22 mouse cellular contexts compared by ENCODE assay signal in genomic region chr4:106040376-106040775, GRCm38 (mm10).
A peak's percentile ranks its signal among the peaks of the same experiment; 100 is the strongest.
DNase-seq lines count a peak whose midpoint lies in the region; ATAC-seq and TF ChIP-seq lines count a peak whose summit lies in the region.
"Had no signal": no experiment of that assay in that cellular context is flagged by ENCODE, and none has a peak within 500 bp of the region (broad histone marks: within the 10 kb centered on the region; RNA-seq: fewer than 3 reads in every experiment).

No protein-coding gene starts in this region.

- no peak overlapping the region for H3K27ac ChIP-seq in intestine, embryonic 14.5 days (ENCODE audit: low read depth)
- no peak overlapping the region for H3K27ac ChIP-seq in intestine, embryonic 16.5 days (ENCODE audit: low read length)
- H3K27ac ChIP-seq in testis, adult 2 months (ENCODE audit: control insufficient read depth, insufficient read depth, low read depth, low read length): peak overlapping the region; percentile 33; the same call in 1 of the 2 replicates
- no peak overlapping the region for H3K27ac ChIP-seq in forebrain, embryonic 14.5 days (ENCODE audit: low read depth, low read length)
- H3K27ac ChIP-seq: embryonic facial prominence, embryonic 13.5 days; hindbrain, embryonic 15.5 days had no signal

- ATAC-seq in intestine, embryonic 14.5 days (replicated peaks; ENCODE audit: low FRiP score, low TSS enrichment, low read depth): no peak
- ATAC-seq in intestine, embryonic 16.5 days: no peak
- no peak for ATAC-seq in forebrain, embryonic 14.5 days
- ATAC-seq: forebrain, embryonic 16.5 days; intestine, postnatal 0 days; liver, postnatal 0 days had no signal

- TF ChIP-seq CTCF in testis, adult 2 months (IDR thresholded peaks at IDR 0.05; ENCODE audit: control insufficient read depth, insufficient read depth, insufficient replicate concordance, low read depth, low read length): no peak

- no peaks in the 10 kb centered on the region for H3K9me3 ChIP-seq in intestine, embryonic 14.5 days (ENCODE audit: control insufficient read depth, low read length)
- H3K9me3 ChIP-seq in intestine, embryonic 16.5 days (ENCODE audit: control insufficient read depth, low read length): no peaks in the 10 kb centered on the region
- no peaks in the 10 kb centered on the region for H3K9me3 ChIP-seq in forebrain, embryonic 14.5 days (replicated peaks; ENCODE audit: control insufficient read depth, low read length)
- H3K9me3 ChIP-seq: embryonic facial prominence, embryonic 13.5 days; hindbrain, embryonic 15.5 days had no signal

- no peaks in the 10 kb centered on the region for H3K36me3 ChIP-seq in intestine, embryonic 14.5 days (ENCODE audit: control insufficient read depth, insufficient read depth, low read length)
- H3K36me3 ChIP-seq in intestine, embryonic 16.5 days (ENCODE audit: control insufficient read depth, insufficient read depth, low read length): no peaks in the 10 kb centered on the region
- H3K36me3 ChIP-seq in testis, adult 2 months (ENCODE audit: control insufficient read depth, insufficient read depth, low read length): no peaks in the 10 kb centered on the region
- no peaks in the 10 kb centered on the region for H3K36me3 ChIP-seq in forebrain, embryonic 14.5 days (ENCODE audit: control insufficient read depth, insufficient read depth, low read length)
- H3K36me3 ChIP-seq: embryonic facial prominence, embryonic 13.5 days; hindbrain, embryonic 15.5 days had no signal

- peak; percentile 44 for DNase-seq in intestine, embryonic 14.5 days (ENCODE audit: low spot score)
- no peak for DNase-seq in testis, postnatal 14 days (ENCODE audit: low spot score)
- peak; percentile 54 for DNase-seq in mesoderm, embryonic 11.5 days (ENCODE audit: low read depth, low spot score)
- DNase-seq in thymus, postnatal 25 days: no peak
- DNase-seq in forebrain, embryonic 14.5 days (ENCODE audit: low spot score): no peak
- DNase-seq: adrenal gland, postnatal 25 days; cerebellum, adult 11-12 months; cerebellum, postnatal 14 days; heart, postnatal 36 days; layer of hippocampus, postnatal 36 days; liver, postnatal 0 days; lung, postnatal 10 days; midbrain, embryonic 14.5 days; right cerebral cortex, postnatal 14 days; spleen, adult 18-20 months; thymus, adult 2 months had no signal

- no peak for TF ChIP-seq POLR2A in testis, adult 2 months (IDR thresholded peaks at IDR 0.05; ENCODE audit: control insufficient read depth, low read depth, low read length)

- H3K4me2 ChIP-seq in intestine, embryonic 14.5 days (ENCODE audit: low read length): no peak overlapping the region
- H3K4me2 ChIP-seq in intestine, embryonic 16.5 days (ENCODE audit: low read depth, low read length): no peak overlapping the region
- no peak overlapping the region for H3K4me2 ChIP-seq in forebrain, embryonic 14.5 days (ENCODE audit: low read length)
- H3K4me2 ChIP-seq: embryonic facial prominence, embryonic 13.5 days; hindbrain, embryonic 15.5 days had no signal

- no peak overlapping the region for H3K4me3 ChIP-seq in intestine, embryonic 14.5 days (ENCODE audit: low read depth, low read length)
- no peak overlapping the region for H3K4me3 ChIP-seq in intestine, embryonic 16.5 days (ENCODE audit: low read length)
- no peak overlapping the region for H3K4me3 ChIP-seq in testis, adult 2 months (ENCODE audit: control insufficient read depth, low read depth, low read length)
- no peak overlapping the region for H3K4me3 ChIP-seq in forebrain, embryonic 14.5 days (ENCODE audit: low read depth, low read length)
- H3K4me3 ChIP-seq: embryonic facial prominence, embryonic 13.5 days; hindbrain, embryonic 15.5 days had no signal

- H3K9ac ChIP-seq in intestine, embryonic 14.5 days (ENCODE audit: low read length): no peak overlapping the region
- H3K9ac ChIP-seq in intestine, embryonic 16.5 days (ENCODE audit: low read depth, low read length): no peak overlapping the region
- H3K9ac ChIP-seq in forebrain, embryonic 14.5 days (ENCODE audit: low read length): no peak overlapping the region
- H3K9ac ChIP-seq: embryonic facial prominence, embryonic 13.5 days; hindbrain, embryonic 15.5 days; liver, postnatal 0 days had no signal

- H3K27me3 ChIP-seq in intestine, embryonic 14.5 days (replicated peaks; ENCODE audit: control insufficient read depth, insufficient read depth, low read length): no peaks in the 10 kb centered on the region
- H3K27me3 ChIP-seq in intestine, embryonic 16.5 days (replicated peaks; ENCODE audit: control insufficient read depth, insufficient read depth, low read length): no peaks in the 10 kb centered on the region
- no peaks in the 10 kb centered on the region for H3K27me3 ChIP-seq in testis, adult 2 months (ENCODE audit: control insufficient read depth, insufficient read depth, low read length)
- no peaks in the 10 kb centered on the region for H3K27me3 ChIP-seq in forebrain, embryonic 14.5 days (replicated peaks; ENCODE audit: control insufficient read depth, insufficient read depth, low read length)
- H3K27me3 ChIP-seq: embryonic facial prominence, embryonic 13.5 days; hindbrain, embryonic 15.5 days had no signal

- WGBS in intestine, embryonic 14.5 days: 50% methylated on average over 7 of the region's 7 CpGs
- 70% methylated on average over 7 of the region's 7 CpGs for WGBS in intestine, embryonic 16.5 days
- 4% methylated on average over 7 of the region's 7 CpGs for WGBS in forebrain, embryonic 14.5 days

- no peaks in the 10 kb centered on the region for H3K4me1 ChIP-seq in intestine, embryonic 14.5 days (replicated peaks; ENCODE audit: control insufficient read depth, insufficient read depth, low read length)
- peaks cover 3% of the 10 kb centered on the region; the same call in 1 of the 2 replicates for H3K4me1 ChIP-seq in intestine, embryonic 16.5 days (ENCODE audit: control insufficient read depth, insufficient read depth, low read length)
- no peaks in the 10 kb centered on the region; the same call in 1 of the 2 replicates for H3K4me1 ChIP-seq in testis, adult 2 months (ENCODE audit: control insufficient read depth, insufficient read depth, low read length)
- peaks cover 4% of the 10 kb centered on the region for H3K4me1 ChIP-seq in forebrain, embryonic 14.5 days (ENCODE audit: control insufficient read depth, insufficient read depth, low read length)
- H3K4me1 ChIP-seq: hindbrain, embryonic 15.5 days had no signal

Comparison
In these comparisons a context has a peak if more than half of its experiments do, and no peak if none do; other contexts are left out.
1. DNase-seq: peak in intestine, embryonic 14.5 days (single experiment) and mesoderm, embryonic 11.5 days (single experiment); none in testis, postnatal 14 days (single experiment), thymus, postnatal 25 days (single experiment) and forebrain, embryonic 14.5 days (single experiment).